In genomic region chr13:85926825-85927737, GRCm38 (mm10) we compare ENCODE assay signal across 14 mouse cellular contexts.
DNase-seq lines count a peak whose midpoint lies in the region; ATAC-seq and TF ChIP-seq lines count a peak whose summit lies in the region.
"Had no signal": no experiment of that assay in that cellular context is flagged by ENCODE, and none has a peak within 500 bp of the region (broad histone marks: within the 10 kb centered on the region; RNA-seq: fewer than 3 reads in every experiment).

No protein-coding gene starts in this region.

- no peaks in the 10 kb centered on the region for H3K4me1 ChIP-seq in lung, postnatal 0 days (ENCODE audit: insufficient read depth, low read depth, low read length)
- no peaks in the 10 kb centered on the region for H3K4me1 ChIP-seq in lung, adult 2 months (ENCODE audit: control insufficient read depth, insufficient read depth, low read length)
- peaks cover 11% of the 10 kb centered on the region for H3K4me1 ChIP-seq in forebrain, embryonic 12.5 days
- H3K4me1 ChIP-seq in hindbrain, embryonic 15.5 days (replicated peaks): peaks cover 16% of the 10 kb centered on the region
- no peaks in the 10 kb centered on the region for H3K4me1 ChIP-seq in neural tube, embryonic 12.5 days

- no peak for TF ChIP-seq POLR2A in lung, adult 2 months (IDR thresholded peaks at IDR 0.05; ENCODE audit: borderline replicate concordance, extremely low read depth, low read depth, low read length)

- H3K27me3 ChIP-seq in lung, postnatal 0 days (replicated peaks; ENCODE audit: insufficient read depth, low read length): no peaks in the 10 kb centered on the region
- H3K27me3 ChIP-seq in forebrain, embryonic 12.5 days: no peaks in the 10 kb centered on the region
- no peaks in the 10 kb centered on the region for H3K27me3 ChIP-seq in hindbrain, embryonic 15.5 days
- no peaks in the 10 kb centered on the region for H3K27me3 ChIP-seq in neural tube, embryonic 12.5 days (replicated peaks)

- H3K27ac ChIP-seq in lung, postnatal 0 days (ENCODE audit: low read length): no peak overlapping the region
- H3K27ac ChIP-seq in forebrain, embryonic 12.5 days: peak overlapping the region; percentile 31; the same call in 1 of the 2 replicates
- H3K27ac ChIP-seq in hindbrain, embryonic 15.5 days (replicated peaks): peak overlapping the region; percentile 59
- H3K27ac ChIP-seq in neural tube, embryonic 12.5 days: no peak overlapping the region
- H3K27ac ChIP-seq: heart, adult 2 months had no signal

- no peak overlapping the region for H3K9ac ChIP-seq in lung, postnatal 0 days (replicated peaks; ENCODE audit: low read depth)
- H3K9ac ChIP-seq in forebrain, embryonic 12.5 days: no peak overlapping the region
- H3K9ac ChIP-seq in hindbrain, embryonic 15.5 days: no peak overlapping the region
- H3K9ac ChIP-seq in neural tube, embryonic 12.5 days: no peak overlapping the region

- ATAC-seq in lung, postnatal 0 days: peak; percentile 32; the same call in 1 of the 2 replicates
- ATAC-seq in forebrain, embryonic 12.5 days (ENCODE audit: low FRiP score): peak; percentile 98
- peak; percentile 93 for ATAC-seq in hindbrain, embryonic 15.5 days (ENCODE audit: low FRiP score, low read depth)
- peak; percentile 98 for ATAC-seq in neural tube, embryonic 12.5 days (ENCODE audit: low FRiP score, low read depth)

- no peak overlapping the region for H3K4me3 ChIP-seq in lung, postnatal 0 days (ENCODE audit: low read depth, low read length)
- H3K4me3 ChIP-seq in lung, adult 2 months (replicated peaks; ENCODE audit: extremely low read depth, low read depth, low read length): no peak overlapping the region
- no peak overlapping the region for H3K4me3 ChIP-seq in forebrain, embryonic 12.5 days (replicated peaks)
- H3K4me3 ChIP-seq in hindbrain, embryonic 15.5 days: no peak overlapping the region
- H3K4me3 ChIP-seq in neural tube, embryonic 12.5 days: no peak overlapping the region
- H3K4me3 ChIP-seq: heart, adult 2 months had no signal

- TF ChIP-seq EP300 in lung, postnatal 0 days (IDR thresholded peaks at IDR 0.05): no peak

- no peak for TF ChIP-seq CTCF in lung, postnatal 0 days (IDR thresholded peaks at IDR 0.05)
- TF ChIP-seq CTCF in lung, adult 2 months (IDR thresholded peaks at IDR 0.05; ENCODE audit: insufficient read depth, low read length): no peak

- peak; percentile 52 for DNase-seq in lung, postnatal 0 days (ENCODE audit: low spot score)
- no peak for DNase-seq in lung, adult 2 months
- DNase-seq in thymus, postnatal 14 days: no peak
- DNase-seq in layer of hippocampus, adult 8-10 months (ENCODE audit: low spot score in 2 of 2): no peak
- DNase-seq in ovary, postnatal 14 days (ENCODE audit: low spot score): no peak
- DNase-seq: adrenal gland, adult 8-10 months; cerebellum, adult 18-20 months; heart, adult 2 months; liver; right cerebral cortex, adult 18-20 months; thymus, postnatal 36 days had no signal

- H3K4me2 ChIP-seq in lung, postnatal 0 days (replicated peaks; ENCODE audit: low read depth, low read length): no peak overlapping the region
- peak overlapping the region; percentile 15; the same call in 1 of the 2 replicates for H3K4me2 ChIP-seq in forebrain, embryonic 12.5 days
- peak overlapping the region; percentile 15; the same call in 1 of the 2 replicates for H3K4me2 ChIP-seq in hindbrain, embryonic 15.5 days
- no peak overlapping the region for H3K4me2 ChIP-seq in neural tube, embryonic 12.5 days (replicated peaks)

- H3K36me3 ChIP-seq in lung, postnatal 0 days (ENCODE audit: insufficient read depth, low read length): no peaks in the 10 kb centered on the region
- H3K36me3 ChIP-seq in forebrain, embryonic 12.5 days (replicated peaks): no peaks in the 10 kb centered on the region
- no peaks in the 10 kb centered on the region for H3K36me3 ChIP-seq in hindbrain, embryonic 15.5 days
- no peaks in the 10 kb centered on the region for H3K36me3 ChIP-seq in neural tube, embryonic 12.5 days

- no peaks in the 10 kb centered on the region for H3K9me3 ChIP-seq in lung, postnatal 0 days (ENCODE audit: low read length)
- H3K9me3 ChIP-seq in forebrain, embryonic 12.5 days: no peaks in the 10 kb centered on the region
- no peaks in the 10 kb centered on the region for H3K9me3 ChIP-seq in hindbrain, embryonic 15.5 days
- no peaks in the 10 kb centered on the region for H3K9me3 ChIP-seq in neural tube, embryonic 12.5 days

- 35% methylated on average over 4 of the region's 4 CpGs for WGBS in lung, postnatal 0 days
- whole genome bisulfite sequencing in lung, adult 2 months: 47% methylated on average over 4 of the region's 4 CpGs
- 35% methylated on average over 4 of the region's 4 CpGs for WGBS in forebrain, embryonic 12.5 days
- 27% methylated on average over 4 of the region's 4 CpGs for WGBS in hindbrain, embryonic 15.5 days
- 44% methylated on average over 4 of the region's 4 CpGs for WGBS in neural tube, embryonic 12.5 days

Comparison
In these comparisons a context has a peak if more than half of its experiments do, and no peak if none do; other contexts are left out.
1. ATAC-seq: peak in every context shown above with its lines; median percentile 98 in forebrain, embryonic 12.5 days; 98 in neural tube, embryonic 12.5 days; 93 in hindbrain, embryonic 15.5 days; 32 in lung, postnatal 0 days.
2. H3K27ac ChIP-seq: peak in forebrain, embryonic 12.5 days (single experiment) and hindbrain, embryonic 15.5 days (single experiment); none in lung, postnatal 0 days (single experiment) and neural tube, embryonic 12.5 days (single experiment).
3. H3K4me2 ChIP-seq: peak in forebrain, embryonic 12.5 days (single experiment) and hindbrain, embryonic 15.5 days (single experiment); none in lung, postnatal 0 days (single experiment) and neural tube, embryonic 12.5 days (single experiment).